Mouse (Mus musculus) CD4-positive, CD25-positive, alpha-beta regulatory T cell, adult 4 months (primary cell): ENCODE results near the gene Nat14. TPM values are rescaled to one million over a fixed set of nuclear protein-coding genes. Genes with fewer than 3 reads are reported as not detected.

Experiments
- ATAC-seq: one replicate; pipeline ENCODE4 v1.8.0; 2017
- polyA plus RNA-seq, 2 experiments: library from polyadenylated mRNA; unstranded; fragments of 100-300 nt; shearing (Covaris generic); gene quantifications; one replicate each; pipeline ENCODE4 v1.2.1; 2017

Gene Nat14
- polyA plus RNA-seq, 2 experiments from 2014 or later = 0.61 TPM; not detected in 1

DNA sequence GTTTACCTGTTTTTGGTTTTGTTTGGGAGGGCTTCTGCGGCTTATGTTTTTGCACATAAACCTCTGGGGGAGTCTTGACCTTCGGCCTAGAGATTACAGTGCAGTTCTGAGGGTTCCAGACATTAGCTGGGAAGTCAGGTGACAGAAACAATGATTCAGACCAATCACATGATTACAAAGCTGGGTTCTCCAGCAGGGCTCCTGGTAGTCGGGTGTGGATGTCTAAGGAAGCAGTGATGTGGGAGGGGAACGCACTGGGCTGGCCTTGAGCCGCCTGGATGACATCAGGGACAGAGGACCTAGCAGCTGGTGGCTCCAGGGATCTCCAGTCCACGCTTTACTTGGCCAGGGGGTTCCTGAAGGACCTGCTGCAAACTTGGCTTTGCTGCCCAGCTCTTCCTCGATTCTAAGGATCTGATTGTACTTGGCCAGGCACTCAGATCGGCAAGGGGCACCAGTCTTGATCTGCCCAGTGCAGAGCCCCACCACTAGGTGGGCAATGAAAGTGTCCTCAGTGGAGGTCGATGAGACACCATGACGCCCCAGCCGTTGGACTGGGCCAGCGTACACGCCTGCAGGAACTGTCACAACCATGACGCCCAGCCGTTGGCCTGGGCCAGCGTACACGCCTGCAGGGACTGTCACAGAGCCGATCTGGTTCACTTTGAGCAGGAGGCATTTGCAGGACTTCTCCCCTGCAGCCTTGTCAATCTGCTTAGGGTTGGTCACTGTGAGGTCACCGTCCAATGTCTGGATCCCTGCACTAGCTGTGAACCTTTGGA, 28.9 kb downstream of the Nat14 start:
- ATAC-seq = no peak

DNA sequence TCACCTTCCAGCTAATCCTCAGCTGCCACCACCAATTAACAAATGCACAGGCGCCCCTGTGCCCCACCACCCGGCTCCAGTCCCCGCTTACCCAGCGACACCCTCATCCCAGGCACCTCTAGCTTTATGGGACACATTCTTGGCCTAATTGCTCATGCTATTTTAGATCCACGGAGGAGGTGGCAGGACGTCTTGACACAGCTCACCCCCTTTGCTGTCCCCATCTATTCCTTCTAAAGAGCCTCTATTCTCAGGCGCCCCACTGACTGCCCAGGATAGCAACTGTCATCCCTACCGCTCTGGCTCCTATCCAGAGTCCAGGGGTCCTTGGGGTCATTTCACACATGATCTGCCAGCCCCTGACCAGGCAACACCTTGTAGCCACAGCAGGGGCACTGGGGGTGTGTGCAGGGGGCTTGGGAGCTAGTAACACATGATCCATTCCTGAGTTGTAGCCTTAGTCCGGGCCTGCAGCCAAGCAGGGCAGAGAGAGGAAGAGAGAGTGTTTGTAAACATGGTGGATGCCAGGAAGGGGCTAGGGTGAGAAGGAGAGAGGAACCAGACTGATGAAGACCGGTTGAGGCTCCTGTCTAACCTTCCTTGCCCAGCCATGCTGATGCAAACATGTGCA, 32.1 kb downstream of the Nat14 start:
- ATAC-seq = no peak

DNA sequence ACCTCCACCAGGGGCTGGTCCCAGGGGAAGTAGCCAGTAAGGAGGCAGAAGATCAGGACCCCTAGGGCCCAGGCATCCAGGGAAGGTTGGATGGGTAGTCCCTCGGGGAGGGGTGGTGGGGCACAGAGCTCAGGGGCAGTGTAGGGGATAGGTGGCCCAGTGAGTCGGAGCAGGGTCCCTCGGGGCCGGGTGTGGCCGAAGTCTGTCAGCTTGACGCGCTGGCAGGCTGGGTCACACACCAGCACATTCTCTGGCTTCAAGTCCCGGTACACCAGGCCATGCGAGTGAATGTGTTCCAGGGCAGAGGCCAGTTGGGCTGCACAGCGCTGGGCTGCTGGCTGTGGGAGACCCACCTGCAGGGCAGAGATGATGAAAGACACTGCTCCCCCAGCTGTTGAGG, 35.5 kb downstream of the Nat14 start:
- ATAC-seq = no peak

DNA sequence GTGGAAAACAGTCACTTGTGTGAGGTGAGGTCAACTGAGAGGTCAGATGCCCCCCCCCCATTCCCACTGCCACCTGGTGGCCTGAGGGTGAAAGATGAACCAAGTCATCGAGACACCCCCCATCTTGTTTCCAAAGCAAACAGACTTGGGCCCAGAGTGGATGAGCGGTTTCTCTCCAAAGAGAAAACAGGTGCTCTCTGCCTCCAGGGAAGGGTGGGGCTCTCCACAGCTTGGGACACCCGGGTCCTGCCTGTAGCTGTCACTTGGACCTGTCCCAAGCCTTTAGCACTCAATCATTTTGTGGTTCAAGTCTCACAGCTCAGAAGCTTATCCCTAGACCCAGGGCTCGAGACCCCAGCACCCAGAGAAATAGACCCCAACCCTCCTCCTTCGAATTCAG, 41.7 kb downstream of the Nat14 start:
- ATAC-seq = no peak

DNA sequence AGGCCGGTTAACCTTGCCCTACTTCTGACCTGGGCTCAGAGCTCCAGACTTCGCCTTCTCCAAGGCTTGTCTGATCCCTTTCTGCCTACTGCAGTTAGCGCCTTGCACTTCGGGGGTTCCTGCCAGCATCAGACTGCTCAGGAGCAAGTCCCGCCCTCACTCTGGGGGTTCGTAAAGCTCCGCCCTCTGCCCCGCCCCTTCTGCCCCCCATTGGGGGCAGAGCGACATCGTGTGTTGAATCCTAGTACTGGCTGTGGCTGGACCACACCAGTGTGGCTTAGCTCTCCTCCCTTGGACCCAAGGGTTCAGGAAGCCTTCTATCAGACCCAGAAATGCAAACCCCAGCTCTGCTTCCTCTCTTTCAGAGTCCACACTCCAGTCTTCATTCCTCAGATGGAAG, 42.4 kb downstream of the Nat14 start, which contains the start of gene Sbk2:
Gene Sbk2 (minus strand): TSS at position 135 of the 400 bp plus-strand sequence.
- ATAC-seq = peak; percentile 96

DNA sequence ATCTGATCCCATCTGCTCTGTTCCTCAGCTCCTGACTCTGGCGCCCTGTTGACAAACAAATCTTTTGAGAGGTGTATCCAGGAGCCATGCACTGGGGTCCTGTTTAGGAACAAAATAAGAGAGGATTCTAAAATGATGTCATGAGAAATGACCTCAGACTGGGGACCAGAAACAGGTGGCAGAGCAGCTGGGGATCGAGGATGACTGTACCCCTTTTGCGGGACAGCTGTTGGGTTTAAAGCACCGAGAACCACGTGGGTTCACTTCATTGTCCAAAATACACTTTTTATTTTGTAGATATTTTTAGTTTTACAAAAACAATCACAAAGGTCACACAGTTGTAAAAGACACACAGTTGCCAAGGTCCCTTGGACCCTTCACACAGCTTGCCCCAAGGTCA, 43.2 kb downstream of the Nat14 start:
- no peak for ATAC-seq

DNA sequence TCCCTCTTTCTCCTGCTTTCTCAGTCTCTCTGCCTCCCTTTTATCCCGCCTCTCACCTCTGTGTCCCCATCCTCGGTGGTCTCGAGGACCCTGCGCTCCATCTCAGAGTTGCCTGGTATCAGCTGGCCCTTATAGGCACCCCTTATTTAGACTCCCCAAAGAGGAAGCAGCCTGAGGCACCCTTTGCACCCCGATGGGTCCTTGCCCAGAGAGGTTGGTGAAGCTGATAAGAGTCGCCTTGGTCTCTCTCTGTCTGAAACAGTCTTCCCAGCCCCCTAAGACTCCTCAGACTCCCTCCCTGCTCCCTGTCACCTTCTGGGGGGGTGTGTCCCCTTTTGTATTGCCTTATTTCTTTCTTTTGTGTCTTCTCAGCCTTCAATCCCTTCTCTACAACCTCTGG, 49.2 kb downstream of the Nat14 start, which contains the start of gene Sbk3:
Gene Sbk3 (minus strand): TSS at position 101 of the 400 bp plus-strand sequence.
- ATAC-seq = no peak

DNA sequence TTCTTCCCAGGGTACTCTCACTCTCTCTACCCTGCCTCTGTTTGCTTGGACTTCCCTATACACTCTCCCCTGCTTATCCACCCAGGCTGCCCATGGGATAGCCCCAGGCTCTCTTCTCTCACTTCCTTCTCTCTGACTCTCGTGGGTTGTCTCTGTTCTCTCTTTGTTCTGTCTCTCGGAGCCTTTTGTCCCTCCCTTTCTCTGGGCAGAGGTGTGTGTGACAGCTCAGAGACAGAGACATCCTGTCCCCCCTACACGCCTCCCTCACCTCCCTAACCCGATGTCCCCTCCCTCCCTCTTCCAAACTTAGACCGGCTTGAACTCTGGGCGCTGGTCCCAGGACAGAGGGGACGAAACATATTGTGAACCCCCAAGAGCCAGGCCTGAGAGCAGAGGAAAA, 49.9 kb downstream of the Nat14 start:
- ATAC-seq = no peak

DNA sequence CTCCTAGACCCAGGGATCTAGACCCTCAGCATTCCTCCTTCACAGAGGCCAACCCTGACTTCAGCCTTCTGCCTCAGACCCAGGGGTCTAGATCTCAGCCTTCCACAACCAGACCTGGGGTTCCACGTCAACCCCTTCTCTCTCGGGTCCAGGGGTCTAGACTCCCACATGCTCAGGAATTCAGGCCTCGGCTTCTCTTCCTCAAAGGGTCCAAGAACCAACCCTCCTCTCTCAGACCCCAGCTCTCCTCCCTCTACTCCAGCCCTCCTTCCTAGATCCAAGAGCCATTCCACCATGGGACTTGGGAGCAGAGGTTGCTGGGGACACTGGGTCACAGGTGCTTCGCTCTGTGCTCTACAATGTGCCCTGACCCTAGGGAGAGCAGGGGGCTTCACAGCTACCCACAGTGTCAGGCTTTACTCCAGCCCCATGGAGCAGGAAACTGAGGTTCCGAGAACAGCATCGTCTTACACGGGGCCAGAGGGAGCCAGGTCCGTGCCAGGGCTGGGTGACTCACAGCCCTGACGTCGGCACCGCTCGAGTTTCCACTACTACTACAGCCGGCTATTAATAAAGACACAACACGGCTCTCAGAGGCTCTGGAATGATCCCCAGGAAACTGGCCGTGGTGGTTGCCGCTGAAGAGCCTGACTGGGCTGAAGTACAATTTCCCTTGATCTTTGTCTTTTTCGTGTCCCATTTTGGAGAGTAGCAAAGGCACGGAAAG, 50.7 kb downstream of the Nat14 start:
- peak; percentile 26 for ATAC-seq

Other genes with a start within 250 kb of the Nat14 start
- 10 to 100 TPM; 45.4 to 48.2 TPM for gene Hspbp1, start 237.0 kb upstream of the Nat14 start, polyA plus RNA-seq
- not detected for gene Brsk1, start 231.4 kb upstream of the Nat14 start, polyA plus RNA-seq
- under 1 TPM in 1 of 2 experiments, not detected in 1; 0.47 TPM for gene Tmem150b, start 196.8 kb upstream of the Nat14 start, polyA plus RNA-seq
- gene Kmt5c, start 181.9 kb upstream of the Nat14 start, polyA plus RNA-seq = 10 to 100 TPM; 22.9 to 25.8 TPM
- gene Cox6b2, start 168.9 kb upstream of the Nat14 start, polyA plus RNA-seq = 1 to 10 TPM in 1 of 2 experiments, not detected in 1; 2.1 TPM
- gene Fam71e2, start 150.7 kb upstream of the Nat14 start, polyA plus RNA-seq = not detected
- under 1 TPM in 1 of 2 experiments, not detected in 1; 0.16 TPM for gene Il11, start 139.2 kb upstream of the Nat14 start, polyA plus RNA-seq
- gene Tmem190, start 139.1 kb upstream of the Nat14 start, polyA plus RNA-seq = not detected
- gene Tmem238, start 132.4 kb upstream of the Nat14 start, polyA plus RNA-seq = under 1 TPM in 1 of 2 experiments, not detected in 1; 0.86 TPM
- 100 to 1,000 TPM; 446 to 574 TPM for gene Rpl28, start 129.2 kb upstream of the Nat14 start, polyA plus RNA-seq
- 10 to 100 TPM; 25.0 to 25.3 TPM for gene Ube2s, start 109.4 kb upstream of the Nat14 start, polyA plus RNA-seq
- under 1 TPM in 1 of 2 experiments, not detected in 1; 0.11 TPM for gene Shisa7, start 77.3 kb upstream of the Nat14 start, polyA plus RNA-seq
- gene Isoc2b, start 51.8 kb upstream of the Nat14 start, polyA plus RNA-seq = 10 to 100 TPM; 29.1 to 47.3 TPM
- gene Isoc2a, start 44.9 kb upstream of the Nat14 start, polyA plus RNA-seq = under 1 TPM; 0.35 to 0.47 TPM
- not detected for gene Gm36210, start 15.5 kb upstream of the Nat14 start, polyA plus RNA-seq
- 1 to 10 TPM in 1 of 2 experiments, under 1 TPM in 1; 0.99 to 1.5 TPM for gene Zfp628, start 6.8 kb upstream of the Nat14 start, polyA plus RNA-seq
- under 1 TPM in 1 of 2 experiments, not detected in 1; 0.12 TPM for gene Ssc5d, start 3.8 kb downstream of the Nat14 start, polyA plus RNA-seq
- gene Sbk2, start 42.4 kb downstream of the Nat14 start, polyA plus RNA-seq = not detected
- gene Sbk3, start 49.1 kb downstream of the Nat14 start, polyA plus RNA-seq = not detected
- gene Zfp579, start 74.1 kb downstream of the Nat14 start, polyA plus RNA-seq = 1 to 10 TPM; 3.6 to 6.4 TPM
- 10 to 100 TPM; 44.1 to 45.4 TPM for gene Zfp524, start 92.4 kb downstream of the Nat14 start, polyA plus RNA-seq
- 10 to 100 TPM in 1 of 2 experiments, 1 to 10 TPM in 1; 9.5 to 12.0 TPM for gene Fiz1, start 92.7 kb downstream of the Nat14 start, polyA plus RNA-seq
- gene Gm44973, start 93.5 kb downstream of the Nat14 start, polyA plus RNA-seq = 1 to 10 TPM; 7.9 to 8.9 TPM
- 10 to 100 TPM in 1 of 2 experiments, 1 to 10 TPM in 1; 3.5 to 12.3 TPM for gene Zfp865, start 98.3 kb downstream of the Nat14 start, polyA plus RNA-seq
- gene Ccdc106, start 98.5 kb downstream of the Nat14 start, polyA plus RNA-seq = under 1 TPM in 1 of 2 experiments, not detected in 1; 0.58 TPM
- not detected for gene 4632433K11Rik, start 112.1 kb downstream of the Nat14 start, polyA plus RNA-seq
- gene Zfp784, start 116.4 kb downstream of the Nat14 start, polyA plus RNA-seq = 1 to 10 TPM; 4.5 to 9.3 TPM
- under 1 TPM in 1 of 2 experiments, not detected in 1; 0.69 TPM for gene Zfp580, start 129.5 kb downstream of the Nat14 start, polyA plus RNA-seq
- gene U2af2, start 140.1 kb downstream of the Nat14 start, polyA plus RNA-seq = 10 to 100 TPM; 27.5 to 28.2 TPM
- gene Epn1, start 158.2 kb downstream of the Nat14 start, polyA plus RNA-seq = 1 to 10 TPM; 4.0 to 7.2 TPM
- gene Rfpl4, start 194.9 kb downstream of the Nat14 start, polyA plus RNA-seq = under 1 TPM in 1 of 2 experiments, not detected in 1; 0.51 TPM
- gene Rasl2-9, start 203.9 kb downstream of the Nat14 start, polyA plus RNA-seq = under 1 TPM in 1 of 2 experiments, not detected in 1; 0.44 TPM
- under 1 TPM in 1 of 2 experiments, not detected in 1; 0.08 TPM for gene Vmn1r55, start 227.6 kb downstream of the Nat14 start, polyA plus RNA-seq